In the genomic region with DNA sequence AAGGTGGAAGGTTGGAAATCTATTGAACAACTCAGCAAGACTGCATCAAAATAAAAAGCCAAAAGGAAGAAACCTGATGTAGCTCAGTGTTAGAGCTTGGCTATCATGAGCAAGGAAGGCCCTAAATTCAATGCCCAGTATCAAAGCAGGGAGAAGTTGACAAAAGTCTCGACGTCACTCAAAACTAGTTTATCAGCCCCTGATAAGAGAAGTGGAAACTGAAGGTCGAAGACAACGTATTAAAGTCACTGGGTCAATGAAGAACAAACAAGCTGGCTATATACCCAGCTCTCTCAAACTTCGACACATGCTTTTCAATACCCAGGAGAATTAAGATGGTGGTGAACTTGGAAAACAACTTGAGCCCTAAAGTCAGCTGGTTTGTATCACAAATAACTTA, we compare ENCODE assay signal across 36 mouse cellular contexts. TPM values are rescaled to one million over a fixed set of nuclear protein-coding genes. Genes with fewer than 3 reads are reported as not detected.
"Had no signal": no experiment of that assay in that cellular context is flagged by ENCODE, and none has a peak within 500 bp of the region (broad histone marks: within the 10 kb centered on the region; RNA-seq: fewer than 3 reads in every experiment).

No protein-coding gene starts in this region.

- H3K27me3 ChIP-seq: heart, embryonic 12.5 days; heart, embryonic 13.5 days; heart, embryonic 15.5 days; hindbrain, embryonic 12.5 days; hindbrain, embryonic 13.5 days; hindbrain, embryonic 15.5 days; intestine, embryonic 15.5 days; kidney, embryonic 15.5 days had no signal

- H3K9ac ChIP-seq: heart, embryonic 12.5 days; heart, embryonic 13.5 days; heart, embryonic 15.5 days; hindbrain, embryonic 12.5 days; hindbrain, embryonic 13.5 days; hindbrain, embryonic 14.5 days; hindbrain, embryonic 15.5 days; intestine, embryonic 15.5 days; kidney, embryonic 15.5 days had no signal

- DNase-seq: heart, postnatal 10 days; heart, postnatal 14 days; heart, postnatal 36 days; heart, postnatal 4 days; kidney, adult 11 months; kidney, adult 18-20 months; kidney, adult 2 months; kidney, adult 8-10 months; kidney, adult 9 months; kidney, postnatal 10 days; kidney, postnatal 14 days; kidney, postnatal 25 days; kidney, postnatal 36 days; kidney, postnatal 4 days; layer of hippocampus, adult 9-11 months; layer of hippocampus, postnatal 36 days had no signal

- H3K4me1 ChIP-seq: hindbrain, embryonic 12.5 days; hindbrain, embryonic 13.5 days; hindbrain, embryonic 15.5 days; intestine, embryonic 15.5 days; kidney, embryonic 15.5 days had no signal

- H3K27ac ChIP-seq: heart, embryonic 10.5 days; heart, embryonic 13.5 days; heart, embryonic 15.5 days; hindbrain, embryonic 10.5 days; hindbrain, embryonic 12.5 days; hindbrain, embryonic 13.5 days; hindbrain, embryonic 14.5 days; hindbrain, embryonic 15.5 days; hindbrain, postnatal 0 days; intestine, embryonic 15.5 days; kidney, embryonic 15.5 days; kidney, postnatal 0 days; layer of hippocampus, adult 2 months had no signal

- H3K9me3 ChIP-seq: heart, embryonic 10.5 days; heart, embryonic 12.5 days; heart, embryonic 13.5 days; heart, embryonic 15.5 days; hindbrain, embryonic 10.5 days; hindbrain, embryonic 12.5 days; hindbrain, embryonic 13.5 days; hindbrain, embryonic 15.5 days; intestine, embryonic 15.5 days; kidney, embryonic 15.5 days had no signal

- H3K4me2 ChIP-seq: heart, embryonic 11.5 days; heart, embryonic 12.5 days; heart, embryonic 13.5 days; heart, embryonic 15.5 days; hindbrain, embryonic 12.5 days; hindbrain, embryonic 13.5 days; hindbrain, embryonic 14.5 days; hindbrain, embryonic 15.5 days; intestine, embryonic 15.5 days; kidney, embryonic 15.5 days had no signal

- H3K36me3 ChIP-seq: hindbrain, embryonic 15.5 days had no signal

- ATAC-seq: hindbrain, embryonic 16.5 days; hindbrain, postnatal 0 days; inflammation-experienced regulatory T-cells, adult 6 months; intestine, embryonic 15.5 days; intestine, embryonic 16.5 days; intestine, postnatal 0 days had no signal

- H3K4me3 ChIP-seq: heart, embryonic 10.5 days; heart, embryonic 12.5 days; heart, embryonic 13.5 days; heart, embryonic 15.5 days; hindbrain, embryonic 10.5 days; hindbrain, embryonic 12.5 days; hindbrain, embryonic 13.5 days; hindbrain, embryonic 15.5 days; intestine, embryonic 15.5 days; kidney, embryonic 15.5 days; layer of hippocampus, adult 2 months had no signal

RNA-seq across cellular contexts. Expression of gene Lrtm2, which starts 41.7 kb away (rescaled TPM):
- total RNA-seq: heart, postnatal 10 days had no signal
- polyA plus RNA-seq: heart, embryonic 11.5 days; kidney, embryonic 14.5 days had no signal
